Mouse (Mus musculus) granulocyte monocyte progenitor cell, adult 5-6 weeks (primary cell): ENCODE data around the gene Dicer1. TPM values are rescaled to one million over a fixed set of nuclear protein-coding genes. Genes with fewer than 3 reads are reported as not detected.
"Not testable (repeated sequence)": the region's sequence is repeated elsewhere in the genome, so short reads cannot be mapped to it uniquely, and the experiment has no call there.

ENCODE experiments used
- ATAC-seq: replicated peaks from 2 replicates; pipeline ENCODE4 v1.8.0; 2016; ENCODE audit warnings: mild to moderate bottlenecking, moderate TSS enrichment, inconsistent platforms; ENCODE audit not compliant: poor library complexity, severe bottlenecking
- total RNA-seq, 2 experiments: library from RNA; stranded (forward) in 1 of 2; stranded (reverse) in 1 of 2; fragments of 200-712, 200-1000 nt in 1 of 2; fragments of >200 nt in 1 of 2; fragmentation: Nextera tagmentation in 1 of 2; gene quantifications; 2 replicates each; pipeline ENCODE4 v1.2.3; 2014 to 2017

The Dicer1 gene
- total RNA-seq, 2 experiments from 2014 or later = 33.2 to 49.1 TPM

GRCm38 (mm10) chr12:104742247-104742646 lies 9.5 kb downstream of the Dicer1 start:
- ATAC-seq = peak; percentile 98

GRCm38 (mm10) chr12:104740841-104741787 lies 10.6 kb downstream of the Dicer1 start:
- ATAC-seq = no peak

- ATAC-seq = no peak
These were observed 12.8 kb downstream of the Dicer1 start for GRCm38 (mm10) chr12:104738931-104739330.

GRCm38 (mm10) chr12:104738446-104738845 lies 13.3 kb downstream of the Dicer1 start:
- no peak for ATAC-seq

- ATAC-seq = no peak
These were observed 14.1 kb downstream of the Dicer1 start for GRCm38 (mm10) chr12:104737666-104738065.

- no peak for ATAC-seq
These were observed 15.8 kb downstream of the Dicer1 start for GRCm38 (mm10) chr12:104735993-104736395.

- ATAC-seq = no peak
These were observed 18.6 kb downstream of the Dicer1 start for GRCm38 (mm10) chr12:104733165-104733564.

GRCm38 (mm10) chr12:104731782-104732181 lies 20.0 kb downstream of the Dicer1 start:
- no peak for ATAC-seq

GRCm38 (mm10) chr12:104726436-104726835 lies 25.3 kb downstream of the Dicer1 start:
- not testable (repeated sequence) for ATAC-seq

- no peak for ATAC-seq
These were observed 29.7 kb downstream of the Dicer1 start for GRCm38 (mm10) chr12:104722056-104722455.

GRCm38 (mm10) chr12:104721011-104721410 lies 30.7 kb downstream of the Dicer1 start:
- ATAC-seq = no peak

GRCm38 (mm10) chr12:104718956-104719355 lies 32.8 kb downstream of the Dicer1 start:
- ATAC-seq = no peak

- ATAC-seq = no peak
These were observed 35.3 kb downstream of the Dicer1 start for GRCm38 (mm10) chr12:104716409-104716808.

GRCm38 (mm10) chr12:104715453-104715852 lies 36.3 kb downstream of the Dicer1 start:
- ATAC-seq = peak; percentile 89

- no peak for ATAC-seq
These were observed 51.5 kb downstream of the Dicer1 start for GRCm38 (mm10) chr12:104700266-104700665.

GRCm38 (mm10) chr12:104699753-104700152 lies 52.0 kb downstream of the Dicer1 start:
- no peak for ATAC-seq

GRCm38 (mm10) chr12:104695514-104695913 lies 56.2 kb downstream of the Dicer1 start:
- no peak for ATAC-seq

- ATAC-seq = no peak
These were observed 58.9 kb downstream of the Dicer1 start for GRCm38 (mm10) chr12:104692864-104693263.

GRCm38 (mm10) chr12:104690412-104690811 lies 61.3 kb downstream of the Dicer1 start:
- no peak for ATAC-seq

- peak; percentile 41 for ATAC-seq
These were observed 62.9 kb downstream of the Dicer1 start for GRCm38 (mm10) chr12:104688870-104689269.

- ATAC-seq = no peak
These were observed 67.3 kb downstream of the Dicer1 start for GRCm38 (mm10) chr12:104684411-104684931.

GRCm38 (mm10) chr12:104679819-104680132 lies 72.0 kb downstream of the Dicer1 start:
- ATAC-seq = no peak
